Mouse (Mus musculus): ENCODE results near the gene Triobp.

GRCm38 (mm10) chr15:78922700-78923099, 24.8 kb upstream of the Triobp start:
- TF ChIP-seq HCFC1 (IDR thresholded peaks at IDR 0.05; ENCODE audit: borderline replicate concordance, insufficient read depth, low read length) = no peak
- TF ChIP-seq MAFK (IDR thresholded peaks at IDR 0.05; ENCODE audit: insufficient read depth, low read depth, low read length) = no peak
- TF ChIP-seq CHD2 (IDR thresholded peaks at IDR 0.05; ENCODE audit: low read depth, low read length) = no peak
- no peak for TF ChIP-seq ZC3H11A (IDR thresholded peaks at IDR 0.05; ENCODE audit: borderline replicate concordance, low read depth, low read length)
- TF ChIP-seq ZNF384 (IDR thresholded peaks at IDR 0.05; ENCODE audit: low read depth, low read length) = no peak

All from ES-E14 (cell line).